Mouse (Mus musculus) stomach, embryonic 14.5 days (tissue): ENCODE measurements at regions not wholly inside any gene's neighbourhood (a gene's known extent, or its start where the extent isn't known, plus 50 kb on each side); places are given as distances from the start of the nearest gene placed in this dataset.

Experiments
- ATAC-seq: fragments of 200-750 bp; cut with Nextera tagmentation; 2 replicates; pipeline ENCODE4 v1.8.0; 2017; ENCODE audit warnings: low read depth, moderate TSS enrichment; ENCODE audit not compliant: insufficient number of reproducible peaks, insufficient read depth, low FRiP score
- H3K27ac ChIP-seq: fragments of 300-500 bp; sonication (generic); 2 replicates; pipeline ENCODE4 v1.5.1; 2014; ENCODE audit warnings: mild to moderate bottlenecking, low read length, moderate library complexity, mixed read lengths
- H3K27me3 ChIP-seq: fragments of 300-500 bp; sonication (generic); 2 replicates; pipeline ENCODE4 v1.6.1; 2014; ENCODE audit warnings: low read length, control low read depth, mixed read lengths; ENCODE audit not compliant: control insufficient read depth, insufficient read depth
- H3K36me3 ChIP-seq: fragments of 300-500 bp; sonication (generic); 2 replicates; pipeline ENCODE4 v1.6.1; 2014; ENCODE audit warnings: mild to moderate bottlenecking, control low read depth, low read length, moderate library complexity, mixed read lengths; ENCODE audit not compliant: control insufficient read depth, insufficient read depth
- H3K4me1 ChIP-seq: fragments of 300-500 bp; sonication (generic); 2 replicates; pipeline ENCODE4 v1.6.1; 2014; ENCODE audit warnings: low read length, control low read depth, mixed read lengths; ENCODE audit not compliant: control insufficient read depth, insufficient read depth
- H3K4me2 ChIP-seq: fragments of 300-500 bp; sonication (generic); replicated peaks from 2 replicates; pipeline ENCODE4 v1.6.1; 2014; ENCODE audit warnings: low read depth, low read length, control low read depth
- H3K4me3 ChIP-seq: fragments of 300-500 bp; sonication (generic); 2 replicates; pipeline ENCODE4 v1.5.1; 2014; ENCODE audit warnings: low read depth, low read length, control low read depth
- H3K9ac ChIP-seq: fragments of 300-500 bp; sonication (generic); replicated peaks from 2 replicates; pipeline ENCODE4 v1.6.1; 2014; ENCODE audit warnings: low read depth, mild to moderate bottlenecking, control low read depth, low read length, moderate library complexity, mixed read lengths
- H3K9me3 ChIP-seq: fragments of 300-500 bp; sonication (generic); 2 replicates; pipeline ENCODE4 v1.6.1; 2016; ENCODE audit warnings: low read depth, low read length, control low read depth; ENCODE audit not compliant: control insufficient read depth
- WGBS: fragments of 180-500 bp; shearing (Covaris S2); extraction: QIAGEN DNeasy Blood & Tissue Kit; methylation state at CpG from one replicate; pipeline ENCODE4 v1.1.7; 2014; 5-methylcytosine and 5-hydroxymethylcytosine counted together

- no peaks in the 10 kb centered on the region for H3K9me3 ChIP-seq
- no peaks in the 10 kb centered on the region for H3K4me1 ChIP-seq
- H3K4me3 ChIP-seq, result no peak overlapping the region
- no peak overlapping the region for H3K4me2 ChIP-seq
- no peak overlapping the region for H3K27ac ChIP-seq
- H3K27me3 ChIP-seq, result no peaks in the 10 kb centered on the region
- WGBS, result 66% methylated on average over 18 of the region's 18 CpGs
- H3K9ac ChIP-seq, result no peak overlapping the region
- H3K36me3 ChIP-seq, result no peaks in the 10 kb centered on the region
- no peak for ATAC-seq
These were observed 128.6 kb upstream of the Grik3 start for GRCm38 (mm10) chr4:125361611-125362520.

DNA sequence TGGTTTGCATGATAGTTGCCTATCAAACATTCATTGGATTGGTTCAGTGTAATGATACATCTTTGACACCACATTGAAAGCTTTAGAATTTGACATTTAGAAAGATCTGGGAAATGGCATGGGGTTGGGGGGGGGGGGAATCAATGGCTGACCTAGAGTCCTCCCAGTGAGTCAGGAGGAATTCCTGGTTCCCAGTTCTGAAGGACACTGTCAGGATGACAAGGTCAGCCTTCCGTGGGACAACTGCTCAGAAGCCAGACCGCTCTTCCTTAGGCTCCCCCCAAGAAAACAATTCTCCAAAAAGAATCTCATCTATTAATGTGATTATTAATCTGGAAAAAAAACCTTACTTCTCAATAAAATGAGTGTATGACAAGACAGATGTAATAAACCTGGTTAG lies 132.1 kb upstream of the Grik3 start:
- H3K4me3 ChIP-seq, result no peak overlapping the region
- no peak overlapping the region for H3K9ac ChIP-seq
- no peaks in the 10 kb centered on the region for H3K9me3 ChIP-seq
- no peak overlapping the region for H3K4me2 ChIP-seq
- H3K27ac ChIP-seq, result no peak overlapping the region
- no peaks in the 10 kb centered on the region for H3K27me3 ChIP-seq
- 0 out of 2 replicates have a peak, but pooled peaks cover 3% of the 10 kb centered on the region for H3K4me1 ChIP-seq
- WGBS, result 85% methylated on average over 2 of the region's 2 CpGs
- ATAC-seq, result no peak
- H3K36me3 ChIP-seq, result no peaks in the 10 kb centered on the region

- no peaks in the 10 kb centered on the region for H3K27me3 ChIP-seq
- WGBS, result 24% methylated on average over 8 of the region's 8 CpGs
- 0 out of 2 replicates have a peak, but pooled peaks cover 3% of the 10 kb centered on the region for H3K4me1 ChIP-seq
- no peak overlapping the region for H3K27ac ChIP-seq
- ATAC-seq, result no peak
- no peak overlapping the region for H3K9ac ChIP-seq
- H3K4me2 ChIP-seq, result no peak overlapping the region
- no peak overlapping the region for H3K4me3 ChIP-seq
- H3K9me3 ChIP-seq, result no peaks in the 10 kb centered on the region
- H3K36me3 ChIP-seq, result no peaks in the 10 kb centered on the region
These were observed 134.1 kb upstream of the Grik3 start for GRCm38 (mm10) chr4:125356441-125356840.

GRCm38 (mm10) chr4:125354742-125355141 lies 135.8 kb upstream of the Grik3 start:
- Histone ChIP-seq H3K36me3 (no peaks in the 10 kb centered on the region), H3K4me3 (no peak overlapping the region), H3K27me3 (no peaks in the 10 kb centered on the region), H3K27ac (no peak overlapping the region), H3K4me1 (0 out of 2 replicates have a peak, but pooled peaks cover 3% of the 10 kb centered on the region), H3K4me2 (no peak overlapping the region), H3K9me3 (no peaks in the 10 kb centered on the region), H3K9ac (no peak overlapping the region)
- no peak for ATAC-seq
- WGBS, result 39% methylated on average over 3 of the region's 3 CpGs

DNA sequence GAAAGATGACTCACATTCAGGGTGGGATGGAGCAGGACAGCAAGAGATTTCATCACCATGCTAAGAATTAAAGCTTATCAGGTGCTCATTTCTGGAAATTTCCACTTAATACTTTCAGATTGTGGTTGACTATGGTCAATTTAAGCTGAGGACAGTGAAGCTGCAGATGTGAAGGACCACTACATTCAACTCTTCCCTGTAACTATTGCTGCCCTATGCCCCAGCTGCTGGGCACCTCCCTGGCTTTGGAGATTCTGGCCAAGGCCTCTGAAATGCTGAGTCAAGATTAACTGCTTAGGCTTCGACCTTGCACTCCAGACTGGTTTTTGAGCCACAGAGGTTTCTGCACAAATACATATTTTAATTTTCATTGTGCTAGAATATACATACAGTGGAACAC lies 140.4 kb upstream of the Grik3 start:
- Histone ChIP-seq H3K4me3 (no peak overlapping the region), H3K9me3 (no peaks in the 10 kb centered on the region), H3K36me3 (no peaks in the 10 kb centered on the region), H3K27ac (no peak overlapping the region), H3K4me2 (no peak overlapping the region), H3K27me3 (no peaks in the 10 kb centered on the region), H3K9ac (no peak overlapping the region), H3K4me1 (no peaks in the 10 kb centered on the region)
- WGBS, result 70% methylated on average over 1 of the region's 1 CpGs
- ATAC-seq, result no peak

DNA sequence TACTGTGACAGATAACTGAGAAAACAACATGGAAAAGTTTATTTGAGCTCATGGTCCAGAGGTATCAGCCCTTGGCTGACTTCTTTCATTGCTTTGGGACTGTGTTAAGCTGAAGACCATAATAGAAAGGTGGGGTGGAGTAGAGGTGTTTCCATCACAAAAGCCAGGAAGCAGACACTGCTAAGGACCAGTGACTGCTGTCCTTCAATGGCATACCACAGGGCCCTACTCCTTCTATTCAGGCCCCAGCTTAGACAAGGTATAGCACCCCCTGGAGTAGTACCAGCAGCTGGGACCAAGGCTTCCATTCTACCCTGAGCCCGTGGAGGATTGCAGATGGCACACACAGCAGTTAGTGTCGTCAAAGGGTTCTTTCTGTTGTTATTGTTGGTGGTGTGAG lies 151.4 kb upstream of the Grik3 start:
- H3K4me3 ChIP-seq, result no peak overlapping the region
- no peak overlapping the region for H3K27ac ChIP-seq
- WGBS, result 56% methylated on average over 2 of the region's 2 CpGs
- H3K36me3 ChIP-seq, result no peaks in the 10 kb centered on the region
- no peaks in the 10 kb centered on the region for H3K27me3 ChIP-seq
- H3K4me1 ChIP-seq, result no peaks in the 10 kb centered on the region
- H3K9ac ChIP-seq, result no peak overlapping the region
- no peak for ATAC-seq
- H3K9me3 ChIP-seq, result no peaks in the 10 kb centered on the region
- H3K4me2 ChIP-seq, result no peak overlapping the region

- 27% methylated on average over 3 of the region's 3 CpGs for WGBS
- H3K4me1 ChIP-seq, result no peaks in the 10 kb centered on the region
- no peak overlapping the region for H3K4me3 ChIP-seq
- no peak overlapping the region for H3K4me2 ChIP-seq
- no peak overlapping the region for H3K27ac ChIP-seq
- H3K9me3 ChIP-seq, result no peaks in the 10 kb centered on the region
- ATAC-seq, result no peak
- no peaks in the 10 kb centered on the region for H3K27me3 ChIP-seq
- no peak overlapping the region for H3K9ac ChIP-seq
- no peaks in the 10 kb centered on the region for H3K36me3 ChIP-seq
These were observed 161.7 kb upstream of the Grik3 start for GRCm38 (mm10) chr4:125328806-125329205.

DNA sequence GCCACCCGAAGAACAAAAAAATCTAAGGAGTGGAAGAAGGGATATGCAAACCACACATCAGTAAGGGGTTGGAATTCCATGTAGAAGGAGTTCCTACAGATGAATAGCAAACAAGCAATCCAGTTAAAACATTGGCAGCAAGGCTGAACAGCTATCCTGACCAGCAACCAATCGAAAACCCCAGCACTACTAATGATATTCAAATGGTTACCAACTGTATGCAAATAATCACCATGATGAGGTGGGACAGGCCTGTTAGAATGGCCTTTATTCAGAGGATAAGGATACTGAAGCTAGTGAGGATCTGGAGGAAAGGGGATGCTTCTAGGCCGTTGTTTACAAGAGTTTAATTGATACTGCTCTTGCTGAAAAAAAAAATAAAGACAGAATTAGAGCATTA lies 166.0 kb upstream of the Grik3 start:
- WGBS, result 73% methylated on average over 3 of the region's 3 CpGs
- Histone ChIP-seq H3K9ac (no peak overlapping the region), H3K36me3 (no peaks in the 10 kb centered on the region), H3K4me2 (no peak overlapping the region), H3K4me3 (no peak overlapping the region), H3K4me1 (no peaks in the 10 kb centered on the region), H3K27ac (no peak overlapping the region), H3K9me3 (no peaks in the 10 kb centered on the region), H3K27me3 (no peaks in the 10 kb centered on the region)
- no peak for ATAC-seq

DNA sequence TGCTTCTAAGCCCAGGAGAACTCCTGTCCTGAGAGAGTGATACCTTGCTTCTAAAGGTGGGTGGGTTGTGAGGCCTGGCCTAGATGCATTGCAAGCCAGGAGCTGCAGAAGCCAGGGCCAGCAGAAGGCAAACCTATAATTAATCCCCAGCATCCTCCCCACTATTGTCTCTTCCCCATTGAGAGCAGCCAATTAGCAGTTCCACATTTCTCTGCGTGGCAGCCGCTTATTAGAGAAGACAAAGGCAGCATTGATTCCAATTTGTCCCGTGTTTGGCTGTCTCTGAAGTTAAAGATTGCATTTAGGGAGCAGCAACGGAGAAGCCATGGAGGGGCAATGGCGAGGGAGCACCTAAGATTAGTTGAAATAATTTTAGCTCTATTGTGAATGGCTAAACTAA lies 171.2 kb upstream of the Grik3 start:
- Histone ChIP-seq H3K9ac (no peak overlapping the region), H3K27me3 (0 out of 2 replicates have a peak, but pooled peaks cover 3% of the 10 kb centered on the region), H3K9me3 (no peaks in the 10 kb centered on the region), H3K4me1 (no peaks in the 10 kb centered on the region), H3K4me3 (no peak overlapping the region), H3K4me2 (no peak overlapping the region), H3K36me3 (no peaks in the 10 kb centered on the region), H3K27ac (no peak overlapping the region)
- WGBS, result 75% methylated on average over 5 of the region's 5 CpGs
- no peak for ATAC-seq
